Mouse (Mus musculus): ENCODE data around the gene Krt28.

GRCm38 (mm10) chr11:99413247-99413646, 38.5 kb upstream of the Krt28 start:
- TF ChIP-seq CTCF (IDR thresholded peaks at IDR 0.05; ENCODE audit: low read depth) (peak; percentile 64), EP300 (IDR thresholded peaks at IDR 0.05; ENCODE audit: low read depth) (no peak)

Measured in heart, postnatal 0 days (tissue).